Mouse (Mus musculus): ENCODE data around the gene Igsf6. TPM values are rescaled to one million over a fixed set of nuclear protein-coding genes. Genes with fewer than 3 reads are reported as not detected.
A peak's percentile ranks its signal among the peaks of the same experiment; 100 is the strongest.

The Igsf6 gene
- total and polyA plus RNA-seq, 2 experiments from 2014 or later = 0.74 to 1.00 TPM

DNA sequence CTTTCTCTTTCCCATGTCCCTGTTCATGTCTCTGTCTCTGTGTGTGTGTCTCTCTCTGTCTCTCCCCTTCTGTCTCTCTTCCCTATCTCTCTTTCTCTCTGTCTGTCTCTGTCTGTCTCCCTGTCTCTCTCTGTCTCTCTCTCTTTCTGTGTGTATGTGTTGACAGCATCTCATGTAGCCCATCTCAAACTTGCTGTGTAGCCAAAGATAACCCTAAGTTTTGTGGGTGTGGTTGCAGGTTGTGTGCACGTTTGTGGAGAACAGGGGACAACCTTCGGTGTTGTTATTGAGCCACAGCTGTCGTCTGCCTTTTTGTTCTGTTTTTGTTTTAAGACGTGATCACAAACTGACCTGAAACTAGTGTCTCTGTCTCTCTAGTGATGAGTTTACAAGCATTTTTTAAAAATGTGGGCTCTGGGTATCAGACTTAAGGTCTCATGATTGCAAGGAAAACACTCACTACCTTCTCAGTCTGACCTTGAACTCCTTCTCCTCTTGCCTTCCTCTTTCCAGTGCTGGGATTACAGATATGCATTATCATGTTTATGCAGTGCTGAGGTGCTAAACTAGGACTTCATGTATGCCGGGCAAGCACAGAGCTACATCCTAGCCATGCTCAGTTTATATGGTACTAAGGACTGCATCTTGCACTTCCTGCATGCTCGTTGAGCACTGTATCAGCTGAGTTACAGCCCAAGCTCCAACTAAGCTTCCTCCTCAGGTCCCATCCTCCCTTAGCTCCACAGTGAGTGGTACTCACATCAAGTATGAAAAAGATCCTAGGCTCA is 49.0 kb downstream of the Igsf6 start:
- no peak overlapping the region for H3K4me2 ChIP-seq (ENCODE audit: low read depth)

DNA sequence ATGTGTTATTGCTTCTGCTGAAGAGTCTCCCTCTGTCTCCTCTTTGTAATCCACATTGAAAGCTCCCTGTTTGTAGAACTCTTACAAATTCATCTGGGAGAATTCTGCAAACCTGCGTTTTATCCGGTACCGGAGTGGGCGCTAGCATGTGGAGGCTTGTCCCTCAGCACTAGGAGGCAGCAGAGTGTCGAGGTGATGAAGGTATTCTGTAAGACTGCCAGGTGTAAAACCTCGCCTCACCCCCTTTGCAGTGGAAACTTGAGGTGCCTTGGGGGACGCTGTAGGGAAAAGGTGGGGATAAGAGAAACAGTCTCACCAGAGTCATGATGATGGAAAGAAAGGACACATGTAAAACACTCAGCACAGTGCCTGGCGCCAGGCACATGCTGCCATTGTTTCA is 54.1 kb downstream of the Igsf6 start:
- H3K27ac ChIP-seq (ENCODE audit: low read depth, low read length) = no peak overlapping the region
- no peak for ATAC-seq
- TF ChIP-seq CTCF (IDR thresholded peaks at IDR 0.05; ENCODE audit: low read depth) = peak; percentile 20; the same call in 1 of the 2 replicates
- no peak overlapping the region for H3K4me3 ChIP-seq (ENCODE audit: low read depth, low read length)
- H3K27me3 ChIP-seq (ENCODE audit: insufficient read depth, low read length) = no peaks in the 10 kb centered on the region
- no peak overlapping the region for H3K9ac ChIP-seq
- DNase-seq = no peak
- no peak overlapping the region for H3K4me2 ChIP-seq (ENCODE audit: low read depth)
- 38% methylated on average over 8 of the region's 8 CpGs for WGBS
- no peaks in the 10 kb centered on the region for H3K36me3 ChIP-seq (ENCODE audit: insufficient read depth)
- H3K4me1 ChIP-seq (ENCODE audit: insufficient read depth) = no peaks in the 10 kb centered on the region
- H3K9me3 ChIP-seq (ENCODE audit: low read length) = no peaks in the 10 kb centered on the region

More for the DNA sequence above, 49.0 kb downstream of the Igsf6 start:
- Histone ChIP-seq H3K36me3 (ENCODE audit: insufficient read depth) (no peaks in the 10 kb centered on the region), H3K9ac (no peak overlapping the region), H3K27ac (ENCODE audit: low read depth, low read length) (no peak overlapping the region), H3K4me1 (ENCODE audit: insufficient read depth) (no peaks in the 10 kb centered on the region), H3K4me3 (ENCODE audit: low read depth, low read length) (no peak overlapping the region), H3K9me3 (ENCODE audit: low read length) (no peaks in the 10 kb centered on the region), H3K27me3 (ENCODE audit: insufficient read depth, low read length) (no peaks in the 10 kb centered on the region; the same call in 1 of the 2 replicates)
- WGBS = 80% methylated on average over 6 of the region's 6 CpGs
- DNase-seq (no peak), ATAC-seq (no peak)
- no peak for TF ChIP-seq CTCF (IDR thresholded peaks at IDR 0.05; ENCODE audit: low read depth)

DNA sequence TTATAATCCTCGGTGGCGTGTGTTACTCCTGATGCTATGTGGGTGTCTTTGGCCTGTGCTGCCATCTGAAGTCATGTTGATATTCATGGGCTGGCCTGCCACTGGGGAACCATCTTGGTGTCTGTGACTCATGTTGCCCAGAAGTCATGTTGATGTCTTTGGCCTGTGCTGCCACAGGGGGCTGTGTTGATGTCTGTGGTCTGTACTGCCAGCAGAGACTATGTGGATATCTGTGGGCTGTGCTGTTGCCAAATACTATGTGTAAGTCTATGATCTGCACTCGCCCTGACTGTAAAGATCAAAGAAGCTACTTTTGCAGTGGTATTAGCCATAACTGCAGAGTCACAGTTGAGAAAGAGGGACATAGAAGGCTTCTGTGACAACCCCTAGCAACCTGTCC is 55.6 kb downstream of the Igsf6 start:
- Histone ChIP-seq H3K9ac (no peak overlapping the region), H3K4me2 (ENCODE audit: low read depth) (no peak overlapping the region), H3K9me3 (ENCODE audit: low read length) (no peaks in the 10 kb centered on the region), H3K27ac (ENCODE audit: low read depth, low read length) (no peak overlapping the region), H3K27me3 (ENCODE audit: insufficient read depth, low read length) (no peaks in the 10 kb centered on the region), H3K36me3 (ENCODE audit: insufficient read depth) (no peaks in the 10 kb centered on the region), H3K4me1 (ENCODE audit: insufficient read depth) (no peaks in the 10 kb centered on the region), H3K4me3 (ENCODE audit: low read depth, low read length) (no peak overlapping the region)
- DNase-seq (no peak), ATAC-seq (no peak)
- TF ChIP-seq CTCF (IDR thresholded peaks at IDR 0.05; ENCODE audit: low read depth) = no peak
- WGBS = 92% methylated on average over 3 of the region's 3 CpGs

DNA sequence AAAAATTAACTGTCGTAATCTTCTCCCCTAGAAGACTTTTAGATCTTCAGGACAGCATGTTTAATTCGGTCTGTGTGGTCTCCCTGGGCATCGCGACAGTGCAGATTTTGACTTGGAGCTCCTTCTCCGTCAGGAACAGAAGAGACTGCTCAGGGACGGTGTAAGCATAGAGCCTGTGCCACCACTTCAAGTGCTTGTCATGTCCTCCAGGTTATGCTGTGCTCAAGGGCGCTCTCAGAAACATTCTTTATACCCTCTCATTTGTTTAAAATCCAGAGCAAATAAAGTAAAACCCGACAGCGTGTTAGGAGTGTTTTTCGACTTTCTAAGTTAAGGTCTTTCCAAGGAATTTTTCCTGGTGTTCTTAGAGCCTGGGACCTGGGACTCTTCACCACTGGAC is 59.9 kb downstream of the Igsf6 start:
- no peaks in the 10 kb centered on the region for H3K27me3 ChIP-seq (ENCODE audit: insufficient read depth, low read length)
- TF ChIP-seq CTCF (IDR thresholded peaks at IDR 0.05; ENCODE audit: low read depth) = no peak
- 90% methylated on average over 10 of the region's 10 CpGs for WGBS

More for the DNA sequence above, 59.9 kb downstream of the Igsf6 start:
- ATAC-seq (no peak), DNase-seq (no peak)
- H3K4me1 ChIP-seq (ENCODE audit: insufficient read depth) = no peaks in the 10 kb centered on the region
- no peaks in the 10 kb centered on the region for H3K9me3 ChIP-seq (ENCODE audit: low read length)
- no peak overlapping the region for H3K4me3 ChIP-seq (ENCODE audit: low read depth, low read length)
- no peaks in the 10 kb centered on the region for H3K36me3 ChIP-seq (ENCODE audit: insufficient read depth)
- no peak overlapping the region for H3K9ac ChIP-seq
- H3K27ac ChIP-seq (ENCODE audit: low read depth, low read length) = no peak overlapping the region
- no peak overlapping the region for H3K4me2 ChIP-seq (ENCODE audit: low read depth)

Other genes starting within 250 kb of the Igsf6 start
- gene Eef2k, start 231.7 kb downstream of the Igsf6 start, total RNA-seq (2014; rRNA removed) = 53.8 and 56.4 TPM in 2 replicates
- gene Eef2k, start 231.7 kb downstream of the Igsf6 start, polyA plus RNA-seq (2015; fragmentation: Nextera tagmentation; extraction: Ambion mirVana) = 31.6 and 35.4 TPM in 2 replicates
- gene Polr3e, start 156.8 kb downstream of the Igsf6 start, total RNA-seq (2014; rRNA removed) = 28.3 and 31.2 TPM in 2 replicates
- gene Polr3e, start 156.8 kb downstream of the Igsf6 start, polyA plus RNA-seq (2015; fragmentation: Nextera tagmentation; extraction: Ambion mirVana) = 18.1 and 20.9 TPM in 2 replicates
- gene Cdr2, start 92.3 kb downstream of the Igsf6 start, total RNA-seq (2014; rRNA removed) = 20.2 and 21.2 TPM in 2 replicates
- gene Cdr2, start 92.3 kb downstream of the Igsf6 start, polyA plus RNA-seq (2015; fragmentation: Nextera tagmentation; extraction: Ambion mirVana) = 5.4 and 5.8 TPM in 2 replicates
- gene Mfsd13b, start 92.1 kb downstream of the Igsf6 start, total RNA-seq (2014; rRNA removed) = 0.48 TPM in 1 of 2 replicates, not detected in the other
- gene Mfsd13b, start 92.1 kb downstream of the Igsf6 start, polyA plus RNA-seq (2015; fragmentation: Nextera tagmentation; extraction: Ambion mirVana) = 0.21 and 0.53 TPM in 2 replicates
- 118 and 147 TPM in 2 replicates for gene Mettl9, start 40.1 kb downstream of the Igsf6 start, total RNA-seq (2014; rRNA removed)
- 154 and 159 TPM in 2 replicates for gene Mettl9, start 40.1 kb downstream of the Igsf6 start, polyA plus RNA-seq (2015; fragmentation: Nextera tagmentation; extraction: Ambion mirVana)
- gene Otoa, start 7.1 kb upstream of the Igsf6 start, total RNA-seq (2014; rRNA removed) = 0.31 and 0.48 TPM in 2 replicates
- 0.16 and 0.33 TPM in 2 replicates for gene Otoa, start 7.1 kb upstream of the Igsf6 start, polyA plus RNA-seq (2015; fragmentation: Nextera tagmentation; extraction: Ambion mirVana)

Measured in forebrain, postnatal 0 days (tissue).